Mouse (Mus musculus) bone marrow, adult 2 months (tissue): ENCODE measurements around the gene Vps26a.
A peak's percentile ranks its signal among the peaks of the same experiment; 100 is the strongest.

Experiments used
- CTCF ChIP-seq: fragments of 200-500 bp; IDR thresholded peaks from 2 replicates; pipeline ENCODE4 v1.5.1; 2011; ENCODE audit warnings: low read length, control low read depth; ENCODE audit not compliant: control insufficient read depth, insufficient read depth
- POLR2A ChIP-seq: fragments of 200-500 bp; IDR thresholded peaks from 2 replicates; pipeline ENCODE4 v1.6.1; 2011; ENCODE audit warnings: low read depth, mild to moderate bottlenecking, control low read depth, low read length, borderline replicate concordance; ENCODE audit not compliant: control insufficient read depth

- TF ChIP-seq POLR2A = peak; percentile 65; the same call in 1 of the 2 replicates
- no peak for TF ChIP-seq CTCF
Measured at GRCm38 (mm10) chr10:62449364-62450279, 37.0 kb downstream of the Vps26a start, which contains the start of the genes 4930507D05Rik and Supv3l1.
